Mouse (Mus musculus): Measurements from ENCODE around the gene Rsbn1l.
"Not testable (repeated sequence)": the region's sequence is repeated elsewhere in the genome, so short reads cannot be mapped to it uniquely, and the experiment has no call there.

Gene Rsbn1l

DNA sequence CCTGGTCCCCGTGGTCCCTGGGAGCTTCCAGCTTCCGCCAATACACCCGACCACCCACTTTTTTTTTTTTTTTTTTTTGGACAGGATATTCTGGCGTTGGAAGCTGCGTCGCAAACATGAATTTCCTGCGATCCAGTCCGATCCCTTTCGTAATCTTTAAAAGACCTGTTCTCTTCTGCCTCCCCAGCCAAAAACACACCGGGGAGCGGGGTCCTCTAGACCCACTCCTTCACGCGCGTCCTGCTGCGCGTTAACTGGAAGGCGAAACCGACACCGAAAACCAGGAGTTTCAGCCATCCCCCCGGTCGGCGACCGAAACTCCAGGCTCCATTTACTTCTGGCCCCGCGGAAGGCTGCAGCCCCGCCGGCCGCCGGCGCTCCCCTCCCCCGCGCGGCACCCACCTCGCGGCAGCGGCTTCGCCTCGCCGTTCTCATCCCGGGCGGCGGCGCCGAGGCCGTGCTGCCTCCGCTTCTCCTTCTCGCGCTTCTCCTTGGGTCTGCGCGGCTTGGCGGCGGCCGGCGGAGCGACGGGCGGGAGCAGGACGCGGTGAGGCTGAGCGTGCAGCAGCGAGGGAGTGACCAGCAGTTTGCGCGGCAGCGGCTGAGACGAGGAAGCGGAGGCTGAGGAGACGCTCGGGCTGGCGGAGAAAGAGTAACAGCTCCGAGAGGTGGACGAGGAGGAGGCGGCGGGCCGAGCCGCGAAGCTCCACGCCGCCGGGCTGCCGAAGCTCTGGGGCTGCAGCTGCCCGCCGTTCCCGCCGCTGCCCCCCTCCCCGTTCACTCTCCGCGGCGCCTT lies 5.1 kb downstream of the Rsbn1l start:
- no peak for DNase-seq (ENCODE audit: extremely low read depth, low read depth, low spot score)

DNA sequence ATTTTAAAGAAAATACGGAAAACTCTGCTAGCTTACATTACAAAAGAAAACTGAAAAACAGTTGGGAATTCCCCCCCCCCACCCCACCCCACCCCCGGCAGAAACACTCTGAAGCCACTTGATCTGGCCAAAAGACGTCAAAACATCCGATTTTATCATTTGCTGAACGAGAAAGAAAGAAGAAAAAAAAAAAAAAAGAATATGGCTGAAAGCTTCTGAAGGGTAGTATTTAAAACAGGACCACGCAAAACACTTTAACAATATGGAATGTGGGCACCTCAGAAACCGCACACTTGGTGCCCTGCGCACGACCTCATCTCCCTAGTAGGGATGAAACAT lies 5.7 kb downstream of the Rsbn1l start:
- DNase-seq (ENCODE audit: extremely low read depth, low read depth, low spot score): no peak

- no peak for DNase-seq (ENCODE audit: extremely low read depth, low read depth, low spot score)
These were observed 6.1 kb downstream of the Rsbn1l start for GRCm38 (mm10) chr5:20950093-20950492.

DNA sequence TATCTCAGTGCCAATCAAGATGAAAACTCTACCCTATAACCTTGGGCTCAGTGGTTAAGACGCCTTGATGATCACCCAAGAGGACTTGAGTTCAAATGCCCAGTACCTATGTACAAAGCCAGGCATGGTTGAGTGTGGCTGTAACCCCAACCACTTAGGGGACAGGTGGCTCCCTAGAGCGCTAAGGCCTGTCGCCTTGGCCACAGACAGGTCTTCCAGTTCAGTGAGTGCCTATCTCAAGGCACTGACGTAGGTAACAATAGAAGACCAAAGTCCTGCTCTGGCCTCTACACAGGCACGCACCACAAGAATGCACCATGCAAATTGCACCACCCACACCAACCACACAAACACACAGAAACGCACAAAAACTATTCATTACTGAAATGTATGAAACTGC lies 9.3 kb downstream of the Rsbn1l start:
- DNase-seq (ENCODE audit: extremely low read depth, low read depth, low spot score): no peak

GRCm38 (mm10) chr5:20944961-20945748 lies 11.0 kb downstream of the Rsbn1l start:
- DNase-seq (ENCODE audit: extremely low read depth, low read depth, low spot score): no peak

- not testable (repeated sequence) for DNase-seq (ENCODE audit: extremely low read depth, low read depth, low spot score)
These were observed 12.4 kb downstream of the Rsbn1l start for GRCm38 (mm10) chr5:20943791-20944190.

DNA sequence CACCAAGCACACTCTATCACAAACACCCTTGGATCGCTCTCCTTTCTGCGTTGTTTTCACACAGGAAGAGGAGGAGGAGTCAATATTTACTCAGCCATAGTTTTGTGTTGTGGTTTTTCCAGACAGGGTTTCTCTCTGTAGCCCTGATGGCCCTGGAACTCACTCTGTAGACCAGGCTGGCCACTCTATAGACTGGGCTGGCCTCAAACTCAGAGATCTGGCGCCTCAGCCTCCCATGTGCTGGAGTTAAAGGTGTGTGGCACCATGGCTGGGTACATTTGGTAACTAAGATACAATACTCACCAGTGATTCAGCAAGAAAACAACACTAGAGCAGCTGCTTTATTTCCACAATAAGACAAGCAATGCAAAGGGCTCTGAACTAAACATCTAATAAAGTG lies 13.7 kb downstream of the Rsbn1l start:
- DNase-seq (ENCODE audit: extremely low read depth, low read depth, low spot score): no peak

- DNase-seq (ENCODE audit: extremely low read depth, low read depth, low spot score): peak; percentile 36
These were observed 15.0 kb downstream of the Rsbn1l start for GRCm38 (mm10) chr5:20941205-20941604.

- DNase-seq (ENCODE audit: extremely low read depth, low read depth, low spot score): no peak
These were observed 15.5 kb downstream of the Rsbn1l start for GRCm38 (mm10) chr5:20940696-20941095.

- no peak for DNase-seq (ENCODE audit: extremely low read depth, low read depth, low spot score)
These were observed 16.1 kb downstream of the Rsbn1l start for GRCm38 (mm10) chr5:20940040-20940571.

DNA sequence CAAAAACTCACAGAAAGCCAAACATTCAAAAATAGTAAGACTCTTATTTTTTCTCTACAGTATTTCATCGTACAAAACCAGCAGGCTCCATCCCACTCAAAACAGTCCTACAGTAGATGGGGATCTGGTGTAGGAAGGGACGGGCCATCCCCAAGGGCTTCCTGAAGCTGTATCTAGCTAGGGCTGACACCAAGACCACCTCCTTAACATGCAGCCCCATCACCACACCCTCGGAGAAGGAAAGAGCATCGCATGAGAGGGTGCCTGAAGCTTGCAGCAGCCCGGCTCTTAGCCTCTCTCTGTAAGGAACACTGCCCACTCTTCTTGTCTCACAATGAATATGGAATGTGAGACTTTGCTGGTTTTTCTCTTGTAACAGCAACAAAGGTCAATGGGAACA lies 17.7 kb downstream of the Rsbn1l start:
- DNase-seq (ENCODE audit: extremely low read depth, low read depth, low spot score): no peak

DNA sequence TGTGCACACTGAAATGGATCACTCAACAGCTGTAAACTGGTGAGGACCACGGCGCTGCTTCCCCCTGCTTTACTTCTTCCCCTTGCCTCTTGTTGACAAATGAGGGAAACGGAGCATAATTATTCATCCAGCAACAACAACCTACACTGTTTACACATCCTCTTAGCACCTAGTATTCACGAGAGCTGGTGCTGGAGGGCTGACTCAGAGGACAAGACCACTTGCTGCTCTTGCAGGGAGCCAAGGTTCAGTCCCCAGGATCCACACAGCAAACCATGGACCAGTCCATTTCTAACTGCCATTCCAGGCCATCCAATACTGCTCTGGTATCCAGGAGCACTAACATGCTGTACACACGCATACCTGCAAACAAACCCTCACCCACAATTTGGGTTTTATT lies 20.3 kb downstream of the Rsbn1l start:
- DNase-seq (ENCODE audit: extremely low read depth, low read depth, low spot score): no peak

DNA sequence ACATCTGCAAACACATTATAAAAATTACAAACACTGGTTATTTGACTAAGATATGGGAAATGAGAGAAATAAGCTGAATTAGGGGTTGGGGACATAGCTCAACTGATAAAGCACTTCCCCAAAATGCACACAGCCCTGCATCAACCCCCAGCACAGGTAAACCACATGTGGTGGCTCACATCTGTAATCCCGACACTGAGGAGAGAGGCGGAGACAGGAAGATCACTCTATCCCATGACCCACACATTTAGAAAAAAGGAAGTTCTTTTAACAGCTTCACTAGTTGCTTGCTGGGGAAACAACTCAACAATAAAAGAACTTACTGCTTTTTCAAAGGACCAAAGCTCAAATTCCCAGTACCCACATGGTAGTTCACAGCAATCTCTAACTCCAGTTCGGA lies 23.6 kb downstream of the Rsbn1l start:
- no peak for DNase-seq (ENCODE audit: extremely low read depth, low read depth, low spot score)

DNA sequence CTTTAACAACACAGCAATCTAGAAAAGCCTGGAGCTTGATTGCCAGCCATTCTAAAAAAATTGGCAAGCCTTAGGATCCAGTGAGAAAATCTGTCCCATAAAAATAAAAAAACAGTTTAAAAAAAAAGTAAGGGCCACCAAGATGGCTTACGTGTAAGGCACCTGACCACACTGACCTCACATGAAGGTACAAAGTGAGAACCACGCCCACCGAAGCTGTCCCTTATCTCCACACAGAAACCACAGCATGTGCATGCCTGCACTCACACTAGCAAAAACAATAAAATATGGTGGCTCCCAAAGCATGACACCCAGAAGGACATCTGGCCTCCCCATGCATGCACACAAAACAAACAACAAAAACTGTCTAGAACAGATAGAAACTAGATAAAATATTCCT lies 24.9 kb downstream of the Rsbn1l start:
- no peak for DNase-seq (ENCODE audit: extremely low read depth, low read depth, low spot score)

- DNase-seq (ENCODE audit: extremely low read depth, low read depth, low spot score): no peak
These were observed 25.8 kb downstream of the Rsbn1l start for GRCm38 (mm10) chr5:20930430-20930829.

GRCm38 (mm10) chr5:20929669-20930151 lies 26.5 kb downstream of the Rsbn1l start:
- DNase-seq (ENCODE audit: extremely low read depth, low read depth, low spot score): no peak

- no peak for DNase-seq (ENCODE audit: extremely low read depth, low read depth, low spot score)
These were observed 30.7 kb downstream of the Rsbn1l start for GRCm38 (mm10) chr5:20925451-20925850.

DNA sequence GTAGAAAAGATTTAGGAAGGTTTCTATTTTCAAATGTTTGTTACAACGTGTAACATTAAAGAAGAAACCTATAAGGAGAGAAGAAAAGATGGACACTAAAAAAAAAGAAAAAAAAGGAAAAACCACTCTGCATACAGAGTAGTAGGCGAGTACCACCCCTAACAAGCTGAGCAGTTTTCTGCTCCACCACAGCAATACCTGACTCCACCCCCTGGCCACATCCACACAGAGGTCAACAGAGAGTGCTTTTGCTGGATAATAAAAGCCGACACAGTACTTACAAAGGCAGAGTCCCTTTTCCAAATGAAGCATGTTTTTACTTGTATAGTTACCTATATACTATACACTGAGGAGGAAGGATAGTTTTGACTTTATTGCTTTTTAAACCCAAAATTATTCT lies 31.6 kb downstream of the Rsbn1l start:
- DNase-seq (ENCODE audit: extremely low read depth, low read depth, low spot score): no peak

- DNase-seq (ENCODE audit: extremely low read depth, low read depth, low spot score): no peak
These were observed 36.6 kb downstream of the Rsbn1l start for GRCm38 (mm10) chr5:20919566-20919965.

GRCm38 (mm10) chr5:20918967-20919366 lies 37.2 kb downstream of the Rsbn1l start:
- DNase-seq (ENCODE audit: extremely low read depth, low read depth, low spot score): no peak

GRCm38 (mm10) chr5:20913372-20914275 lies 42.6 kb downstream of the Rsbn1l start:
- DNase-seq (ENCODE audit: extremely low read depth, low read depth, low spot score): no peak
